Mouse (Mus musculus) gonadal fat pad, adult 2 months (tissue): ENCODE results near the gene Tlr2. TPM values are rescaled to one million over a fixed set of nuclear protein-coding genes. Genes with fewer than 3 reads are reported as not detected.
A peak's percentile ranks its signal among the peaks of the same experiment; 100 is the strongest.
"Not testable (repeated sequence)": the region's sequence is repeated elsewhere in the genome, so short reads cannot be mapped to it uniquely, and the experiment has no call there.

ENCODE experiments used
- DNase-seq: peaks from one replicate; pipeline ENCODE4 v3.0.0-alpha.2; 2012; ENCODE audit warnings: low read depth
- polyA plus RNA-seq: library from polyadenylated mRNA; depleted of rRNA; stranded (reverse); fragments of >200 nt; gene quantifications from 2 replicates; pipeline ENCODE4 v1.2.3, GENCODE M21; 2012; rRNA removed

Gene Tlr2
- 2.7 and 3.1 TPM in 2 replicates for polyA plus RNA-seq

DNA sequence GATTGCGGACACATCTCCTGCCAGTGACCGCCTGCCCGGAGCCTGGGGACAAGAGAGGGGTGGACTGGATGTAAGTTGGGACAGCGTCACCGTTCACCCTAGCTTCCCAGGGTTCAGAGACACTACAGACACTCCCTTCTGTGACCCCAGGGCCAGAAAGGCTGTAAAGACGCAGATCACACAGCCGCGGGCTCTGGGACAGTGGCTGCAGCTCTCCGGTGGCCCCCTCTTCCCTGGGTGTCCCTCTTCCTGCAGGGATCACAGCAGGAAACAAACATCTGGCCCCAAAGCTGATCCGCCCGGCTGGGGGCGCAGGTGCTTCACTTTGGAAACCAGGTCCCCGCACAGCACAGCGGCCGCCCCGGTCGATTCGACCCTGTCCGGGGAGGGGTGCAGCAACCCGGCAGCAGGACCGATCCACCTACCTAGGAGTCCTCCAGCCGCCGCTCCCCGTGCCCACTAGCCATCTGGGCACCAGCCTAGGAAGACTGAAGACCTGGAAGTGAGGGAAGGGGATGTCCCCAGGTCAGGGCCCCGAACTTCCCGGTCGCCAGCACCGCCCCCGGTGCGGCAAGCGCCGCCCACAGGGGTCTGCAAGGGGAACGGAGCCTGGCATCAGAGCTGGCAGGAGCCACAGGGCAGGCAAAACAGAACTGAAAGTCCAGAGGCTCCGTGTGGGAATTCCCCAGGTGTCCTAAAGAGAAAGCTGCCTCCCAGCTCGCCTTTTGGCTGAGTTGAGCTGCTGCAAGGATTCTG lies at the start of gene Tlr2:
Gene Tlr2, minus strand, starts transcription at position 673 of the 756 bp plus-strand sequence.
- DNase-seq, result no peak

DNA sequence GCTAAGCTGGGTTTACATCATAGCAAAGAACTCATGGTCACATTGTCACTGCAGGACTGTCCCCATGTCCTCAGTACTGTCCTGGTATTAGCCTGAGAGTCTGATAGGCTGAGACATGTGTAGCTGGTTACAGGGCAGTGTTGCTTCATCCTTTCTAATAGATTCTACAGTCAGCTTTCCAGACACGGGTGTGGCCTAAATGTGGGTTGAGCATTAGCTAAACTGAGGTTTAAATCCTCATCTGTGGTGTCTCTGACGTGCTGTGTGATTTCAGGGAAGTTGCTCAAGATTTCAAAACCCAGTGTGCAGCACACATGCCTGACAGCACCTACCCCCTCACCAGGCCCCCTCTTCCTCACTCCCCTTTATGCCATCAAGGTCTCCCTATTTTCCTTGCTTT lies 43.6 kb upstream of the Tlr2 start:
- no peak for DNase-seq

DNA sequence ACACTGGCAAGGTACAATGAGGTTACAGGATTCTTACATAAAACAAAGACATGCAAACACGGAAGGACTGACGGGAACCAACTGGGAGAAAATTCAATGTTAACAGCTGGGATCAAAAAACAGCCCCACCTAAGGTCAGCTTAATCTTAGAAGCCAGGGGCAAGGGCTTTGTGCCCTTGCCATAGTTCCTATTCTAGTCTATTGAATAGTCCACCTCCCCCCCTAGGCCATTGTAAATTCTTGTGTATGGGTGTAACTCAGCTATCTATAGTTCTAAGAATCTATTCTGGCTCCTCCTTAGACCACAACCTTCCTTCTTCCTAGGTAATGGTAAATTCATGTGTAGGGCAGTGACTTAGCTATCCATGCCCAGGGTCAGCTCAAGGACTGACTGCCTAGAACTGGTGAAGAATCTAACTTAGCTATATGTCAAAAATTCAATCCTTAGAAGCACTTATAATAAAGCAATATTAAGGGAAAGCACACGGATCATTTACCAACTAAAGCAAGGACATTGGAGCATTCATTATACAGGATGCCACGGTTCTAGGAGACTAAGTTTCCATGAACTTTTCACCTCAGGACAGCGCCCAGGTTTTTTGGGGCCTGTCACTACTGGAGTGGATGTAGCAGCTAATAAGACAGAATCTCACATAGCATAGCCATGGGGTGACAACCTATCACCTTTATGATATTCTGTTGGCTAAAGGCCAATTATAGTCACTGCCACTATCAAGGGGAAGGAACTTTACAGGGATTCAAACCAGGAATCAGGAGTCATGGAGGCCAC lies 37.9 kb upstream of the Tlr2 start:
- not testable (repeated sequence) for DNase-seq

DNA sequence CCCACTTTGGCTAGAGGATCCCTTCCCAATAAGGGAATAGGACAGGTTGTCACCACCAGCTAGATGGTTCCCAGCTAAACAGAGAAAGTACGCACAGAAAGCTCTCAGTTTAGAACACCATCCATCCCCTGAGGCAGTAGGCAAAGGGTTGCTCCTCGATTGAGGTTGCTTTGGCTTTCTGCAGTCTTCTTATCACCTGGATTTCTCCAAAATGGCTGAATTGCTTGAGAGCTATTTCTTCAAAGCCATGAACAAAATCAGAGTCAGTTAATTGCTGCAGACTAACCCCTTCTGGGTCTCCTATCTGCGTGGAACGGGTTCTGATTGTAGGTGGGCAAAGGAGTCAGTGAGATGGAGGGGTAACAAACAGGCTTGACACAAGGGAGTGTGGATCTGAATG lies 37.2 kb upstream of the Tlr2 start:
- no peak for DNase-seq

DNA sequence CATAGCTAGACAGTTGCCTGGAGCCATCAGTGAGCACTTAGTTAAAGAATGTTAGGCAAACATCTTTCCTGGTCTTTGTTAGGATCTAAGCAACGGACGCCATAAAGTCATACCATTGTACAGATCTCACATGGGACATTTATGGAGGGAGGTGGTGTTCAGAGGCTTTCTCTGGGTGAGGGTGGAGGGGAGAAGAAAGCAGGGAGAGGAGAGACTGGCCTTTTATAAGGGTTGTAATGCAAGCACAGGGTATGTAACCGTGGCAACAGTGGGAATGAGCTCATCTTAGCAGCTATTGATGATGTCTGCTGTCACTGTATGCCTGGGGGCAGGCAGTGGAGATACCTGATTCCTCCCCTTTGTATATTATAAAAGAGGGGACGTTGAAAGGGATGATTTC lies 34.7 kb upstream of the Tlr2 start:
- no peak for DNase-seq

DNA sequence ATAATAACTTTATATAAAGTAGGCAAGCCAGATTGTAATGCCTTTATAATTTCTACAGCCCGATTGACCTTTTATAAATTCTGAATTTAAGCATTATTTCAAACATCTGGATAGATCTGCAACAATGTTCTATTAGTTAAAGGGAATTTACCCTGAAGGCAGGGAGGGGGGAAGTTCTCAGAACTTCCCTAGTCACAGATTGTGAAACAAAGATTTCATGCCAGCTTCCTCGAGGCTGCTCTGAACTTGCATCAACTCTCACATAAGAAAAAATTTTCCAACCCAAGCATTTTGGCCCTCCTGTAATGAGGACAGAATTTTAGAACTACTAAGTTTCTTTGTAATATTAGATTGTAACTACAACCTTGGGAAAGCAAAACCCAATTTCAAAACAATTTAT lies 33.5 kb upstream of the Tlr2 start:
- not testable (repeated sequence) for DNase-seq

DNA sequence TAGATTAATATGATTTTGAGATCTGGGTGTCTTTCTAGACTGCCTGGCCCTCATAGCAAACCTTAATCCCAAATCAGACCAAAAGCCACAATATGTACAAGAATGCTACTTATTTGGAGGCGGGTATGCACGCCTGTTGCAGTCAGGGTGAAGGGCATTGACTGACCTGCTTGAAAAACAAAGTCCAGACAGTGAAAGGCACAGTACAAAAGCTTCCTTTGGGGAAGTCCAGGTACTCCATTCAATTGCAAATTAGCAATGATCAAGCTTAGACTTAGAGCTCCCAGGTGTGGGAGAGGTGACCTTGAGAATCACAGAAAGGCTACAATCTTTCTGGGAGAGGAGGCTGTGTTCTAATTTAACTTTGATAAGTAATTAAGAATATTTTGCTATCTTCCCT lies 31.3 kb upstream of the Tlr2 start:
- DNase-seq, result not testable (repeated sequence)

DNA sequence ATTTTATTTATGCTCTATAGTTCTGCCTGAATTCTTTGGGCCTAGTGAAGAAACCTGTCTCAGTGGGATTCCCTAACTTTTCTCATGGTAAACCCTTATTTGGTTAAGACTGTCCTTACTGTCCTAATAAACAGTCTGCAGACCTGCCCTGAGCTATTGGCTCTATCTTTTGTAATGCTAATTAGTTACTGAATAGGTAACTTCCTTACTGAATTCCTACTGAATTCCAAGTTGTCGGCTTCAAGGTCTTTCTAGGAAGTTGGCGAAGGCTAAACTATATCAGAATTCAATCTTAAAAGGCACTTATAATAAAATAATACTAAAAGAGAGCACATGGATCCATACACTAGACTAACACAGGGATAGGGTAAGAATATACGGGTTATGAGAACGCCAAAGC lies 30.4 kb upstream of the Tlr2 start:
- DNase-seq, result not testable (repeated sequence)

DNA sequence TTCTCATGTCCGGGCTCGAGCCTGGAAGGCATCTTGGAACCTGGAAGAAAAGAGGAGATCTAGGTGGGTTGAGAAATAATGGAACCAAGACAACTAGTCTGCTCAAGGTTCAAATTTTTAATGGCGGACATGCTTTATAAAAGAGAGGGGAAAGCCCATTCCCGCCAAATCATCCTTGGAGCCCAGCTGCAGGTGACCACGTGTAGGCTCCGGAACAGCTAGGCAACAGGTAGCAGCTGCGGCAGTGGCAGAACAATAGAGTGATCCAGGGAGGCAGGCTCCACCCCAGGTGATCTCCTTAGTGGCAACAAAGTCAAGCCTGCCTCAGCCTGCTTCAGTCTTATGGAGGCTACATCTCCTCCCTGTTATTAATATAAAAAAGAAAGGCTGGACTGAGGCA lies 30.0 kb upstream of the Tlr2 start:
- not testable (repeated sequence) for DNase-seq

DNA sequence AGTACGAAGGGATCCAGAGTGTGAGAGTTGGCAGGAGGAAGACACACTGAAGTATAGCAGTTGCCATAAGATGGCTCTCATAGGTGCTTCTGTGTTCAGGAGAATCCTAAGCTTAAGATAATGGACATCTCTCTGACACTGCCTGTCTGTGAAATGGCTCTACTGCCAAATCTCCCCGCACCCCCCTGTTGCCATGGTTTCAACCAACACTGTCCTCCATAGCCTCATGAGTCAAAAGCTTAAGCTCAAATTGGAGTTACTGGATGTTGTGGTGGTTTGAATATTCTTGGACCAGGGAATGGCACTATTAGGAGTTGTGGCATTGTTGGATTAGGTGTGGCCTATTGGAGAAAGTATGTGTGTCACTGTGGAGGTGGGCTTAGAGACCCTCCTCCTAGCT lies 28.2 kb upstream of the Tlr2 start:
- no peak for DNase-seq

DNA sequence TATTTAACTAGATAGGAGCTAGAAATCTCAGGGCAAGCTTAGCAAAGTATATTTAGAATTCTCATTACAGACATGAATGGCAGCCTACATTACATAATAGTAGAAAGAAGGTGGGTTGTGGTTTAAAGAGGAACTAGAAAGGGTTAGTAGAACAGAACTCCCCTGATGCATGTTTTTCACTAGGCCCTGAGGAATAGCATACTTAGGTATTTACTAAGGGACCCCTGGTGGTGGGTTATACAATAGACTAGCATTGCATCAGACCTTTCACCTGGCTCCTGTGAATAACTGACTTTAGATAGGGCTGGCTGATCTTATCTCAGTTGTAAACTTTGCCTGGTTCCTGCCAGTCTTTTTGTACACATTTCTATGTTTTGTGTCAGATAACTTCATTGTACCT lies 25.5 kb upstream of the Tlr2 start:
- DNase-seq, result not testable (repeated sequence)

DNA sequence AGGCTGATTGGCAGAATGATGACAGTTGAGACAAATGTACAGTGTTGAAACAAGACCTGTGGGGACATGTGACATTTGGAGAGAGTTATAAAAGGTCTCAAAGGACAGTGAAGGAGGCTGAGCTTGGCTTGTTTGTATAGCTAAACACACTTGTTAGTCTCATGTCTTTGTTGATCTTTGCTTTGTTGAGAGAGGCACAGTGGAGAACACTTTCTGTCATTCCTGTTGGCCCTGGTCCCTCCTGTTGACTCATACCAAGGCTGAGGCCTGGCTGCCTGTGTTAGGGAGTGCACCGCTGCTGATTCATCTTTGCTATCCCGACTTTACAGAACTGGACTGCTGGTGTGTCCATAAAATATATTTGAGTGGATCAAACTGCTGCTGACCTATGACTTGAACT lies 23.6 kb upstream of the Tlr2 start:
- peak; percentile 73 for DNase-seq

DNA sequence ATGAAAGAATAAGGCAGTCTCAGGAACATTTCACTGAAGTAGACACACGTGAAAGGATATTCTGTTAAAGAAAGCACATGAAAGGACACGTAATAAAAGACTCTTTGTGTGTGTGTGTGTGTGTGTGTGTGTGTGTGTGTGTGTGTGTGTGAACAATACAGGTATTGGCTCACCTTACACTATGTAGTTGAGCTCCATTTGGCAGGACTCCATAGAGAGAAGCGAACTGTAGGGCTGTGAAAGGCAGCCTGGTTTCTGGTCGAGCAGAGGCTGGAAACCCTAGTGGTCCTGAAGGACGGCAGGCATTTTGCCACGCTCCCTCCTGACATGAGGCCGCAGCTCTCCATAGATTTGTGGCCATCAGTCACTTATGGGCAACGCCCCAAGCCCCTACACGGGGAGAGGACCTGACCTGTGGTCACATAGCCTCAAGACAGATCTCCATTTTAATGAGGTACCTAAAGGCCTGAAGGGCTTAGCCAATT lies 22.5 kb upstream of the Tlr2 start:
- DNase-seq, result no peak

DNA sequence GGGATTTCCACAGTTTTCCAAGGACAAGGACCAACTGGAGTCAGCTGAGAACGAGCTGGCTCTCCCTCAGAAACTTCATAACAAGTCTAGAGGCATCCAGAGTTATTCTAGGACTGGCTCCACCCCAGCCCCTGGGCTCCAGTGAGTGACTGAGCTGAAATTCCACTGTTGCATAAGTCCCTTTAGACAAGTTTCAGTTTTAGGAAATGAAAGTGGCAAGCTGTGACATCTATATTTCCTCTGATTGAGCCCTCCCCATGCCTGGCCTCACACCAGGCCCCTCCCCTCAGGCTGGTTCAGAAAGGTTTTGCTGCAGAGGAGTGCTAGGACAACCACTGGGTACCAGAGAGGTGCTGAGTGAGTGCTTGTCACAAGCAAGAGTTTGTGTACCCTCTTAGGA lies 21.4 kb upstream of the Tlr2 start:
- DNase-seq, result peak; percentile 79

DNA sequence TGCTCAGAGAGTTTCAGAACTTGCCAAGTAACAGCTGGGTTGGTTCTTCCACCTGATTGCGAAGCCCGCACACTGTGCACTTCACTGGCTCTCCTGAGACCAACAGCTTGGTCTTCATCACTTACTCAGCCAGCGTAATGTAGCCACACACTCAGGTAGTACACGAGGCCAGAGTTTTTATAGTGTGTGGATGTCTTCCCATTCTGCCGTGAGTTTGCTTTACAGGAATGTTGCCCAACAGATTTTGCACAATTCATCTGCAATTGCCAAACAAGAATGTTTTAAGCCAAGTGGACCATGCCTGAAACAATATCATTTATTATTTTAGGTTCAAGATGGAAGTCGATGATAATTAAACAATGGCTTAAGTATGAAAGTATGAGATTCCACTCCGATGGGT lies 18.0 kb upstream of the Tlr2 start:
- DNase-seq, result peak; percentile 91

DNA sequence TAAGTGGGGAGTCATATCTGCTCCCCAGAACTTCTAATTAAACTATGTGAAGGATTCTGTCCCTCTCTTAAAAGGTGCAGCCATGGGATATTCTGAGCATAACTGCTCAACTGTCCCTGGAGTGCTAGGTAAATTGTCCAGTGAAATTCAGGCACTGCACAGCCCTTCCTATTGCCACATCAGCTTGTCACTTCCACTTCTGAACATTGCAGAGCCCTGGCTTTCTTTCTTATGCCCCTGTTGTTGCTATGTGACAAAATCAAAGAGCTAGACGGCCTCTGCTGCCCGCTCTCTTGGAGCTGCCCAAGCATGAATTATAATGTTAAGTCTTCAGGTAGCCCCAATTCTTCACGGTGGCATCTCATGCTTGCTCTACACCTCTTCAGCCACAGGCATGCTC lies 17.5 kb upstream of the Tlr2 start:
- no peak for DNase-seq

DNA sequence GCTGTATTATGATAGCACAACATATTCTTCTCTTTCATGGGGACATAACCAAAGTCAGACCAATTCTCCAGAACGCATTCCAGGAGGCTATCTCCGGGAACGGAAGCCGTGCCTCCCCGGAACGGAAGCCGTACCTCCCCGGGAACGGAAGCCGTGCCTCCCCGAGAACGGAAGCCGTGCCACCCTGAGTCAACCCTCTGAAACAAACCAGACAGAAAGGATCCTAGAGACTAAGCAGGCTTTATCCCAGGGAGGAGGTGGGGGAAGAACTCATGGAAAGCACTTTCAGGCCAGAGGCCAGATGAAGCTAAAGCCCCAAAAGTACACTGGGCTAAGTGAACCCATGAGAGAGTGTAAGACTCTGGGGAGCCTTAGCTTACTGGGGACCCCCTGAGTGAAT lies 16.1 kb upstream of the Tlr2 start:
- DNase-seq, result no peak

DNA sequence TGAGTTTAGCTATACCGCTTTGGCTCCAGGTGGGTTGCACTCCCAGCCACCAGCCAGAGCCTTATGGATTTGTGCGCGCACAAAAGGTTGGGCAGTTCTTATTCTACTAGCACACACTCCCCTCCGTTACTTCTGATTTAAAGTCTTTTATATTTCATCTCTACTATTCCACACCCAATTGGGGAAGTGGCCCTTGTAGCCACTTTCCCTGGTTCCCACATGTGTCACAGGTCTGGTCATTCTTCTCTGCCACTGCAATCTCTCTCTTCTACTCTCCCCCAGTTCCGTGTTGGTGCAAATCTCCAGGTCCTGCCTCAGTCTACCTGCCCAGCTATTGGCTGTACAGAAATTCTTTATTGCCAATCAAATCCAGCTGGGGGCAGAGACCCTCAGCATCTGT lies 14.1 kb upstream of the Tlr2 start:
- DNase-seq, result no peak

DNA sequence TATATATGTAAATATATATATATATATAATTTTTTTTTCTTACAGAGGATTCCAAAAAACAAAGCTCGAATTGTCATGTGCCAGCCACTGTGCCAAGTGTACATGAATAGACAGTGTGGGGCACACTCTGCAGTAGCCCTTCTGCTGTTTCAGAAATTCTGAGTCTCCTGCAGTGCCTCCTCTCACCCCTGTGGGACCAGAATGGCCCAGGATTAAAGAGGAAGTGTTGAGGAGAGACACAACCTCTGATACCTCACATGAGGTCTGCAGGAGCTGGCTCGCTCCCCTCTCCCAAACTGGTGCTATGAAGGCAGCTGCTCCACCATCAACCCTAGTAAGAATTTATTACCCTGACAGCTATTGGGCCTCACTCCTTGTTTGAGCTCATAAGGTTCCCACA lies 7.8 kb upstream of the Tlr2 start:
- no peak for DNase-seq

DNA sequence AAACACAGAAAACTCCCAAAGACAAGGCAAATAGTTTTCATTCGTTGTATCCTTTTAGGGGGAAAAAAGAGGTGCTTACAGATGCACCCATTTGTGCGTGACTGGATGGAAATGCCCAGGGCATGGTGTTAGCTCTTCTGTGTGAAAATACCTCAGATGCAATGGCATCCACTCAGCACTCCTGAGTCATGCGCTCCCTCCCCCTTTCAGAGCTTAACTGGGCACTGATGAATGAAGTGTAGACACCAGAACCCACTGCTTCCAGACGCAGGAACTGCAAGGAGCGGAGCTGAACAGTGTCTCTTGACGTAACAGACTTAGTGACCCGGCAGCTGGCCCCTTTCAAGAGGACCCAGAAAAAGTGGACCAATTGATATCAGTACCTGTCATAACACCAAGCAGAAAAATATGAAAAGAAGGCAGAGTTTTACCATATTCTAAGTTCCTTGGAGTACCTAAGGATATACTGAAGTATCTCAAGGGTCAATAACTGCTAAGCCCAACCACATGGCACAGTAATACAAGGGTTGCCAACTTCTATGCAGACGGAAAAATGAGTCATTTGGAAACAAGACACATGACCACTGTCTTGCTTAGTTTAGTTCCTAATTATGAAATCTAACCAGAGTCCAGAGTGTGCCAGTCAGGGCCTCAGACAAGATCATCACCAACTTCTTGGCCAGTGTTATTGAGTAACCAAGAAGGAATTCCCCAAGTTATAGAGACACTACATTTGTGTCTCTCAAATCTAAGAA lies 3.4 kb upstream of the Tlr2 start:
- no peak for DNase-seq

DNA sequence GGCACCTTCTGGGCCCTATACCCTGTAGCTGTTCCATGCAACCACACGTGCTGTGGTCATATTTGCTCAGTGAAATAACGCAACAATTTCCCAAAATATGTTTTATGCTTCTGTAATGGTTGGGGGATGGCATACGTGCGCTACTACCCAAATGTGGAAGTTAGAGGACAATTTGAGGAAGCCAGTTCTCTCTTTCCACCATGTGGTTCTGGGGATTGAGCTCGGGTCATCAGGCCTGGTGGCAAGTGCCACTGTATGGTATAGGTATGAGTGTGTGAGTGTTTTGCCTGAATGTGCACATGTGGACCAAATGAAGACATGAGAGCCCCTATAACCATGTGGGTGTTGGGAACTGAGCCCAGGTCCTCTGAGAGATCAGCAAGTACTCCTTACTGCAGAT lies 2.1 kb downstream of the Tlr2 start:
- DNase-seq, result no peak

DNA sequence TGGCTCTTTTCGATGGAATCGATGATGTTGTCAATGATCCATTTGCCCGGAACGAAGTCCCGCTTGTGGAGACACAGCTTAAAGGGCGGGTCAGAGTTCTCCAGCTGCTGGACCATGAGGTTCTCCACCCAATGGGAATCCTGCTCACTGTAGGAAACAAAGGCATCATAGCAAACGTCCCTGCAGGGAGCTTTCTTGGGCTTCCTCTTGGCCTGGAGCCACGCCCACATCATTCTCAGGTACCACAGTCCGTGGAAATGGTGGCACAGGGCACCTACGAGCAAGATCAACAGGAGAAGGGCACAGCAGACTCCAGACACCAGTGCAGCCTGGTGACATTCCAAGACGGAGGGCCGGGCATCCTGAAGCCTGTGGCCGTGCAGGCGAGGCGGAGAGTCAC lies 4.9 kb downstream of the Tlr2 start:
- no peak for DNase-seq
